Mouse (Mus musculus): ENCODE measurements at regions not wholly inside any gene's neighbourhood (a gene's known extent, or its start where the extent isn't known, plus 50 kb on each side); places are given as distances from the start of the nearest gene placed in this dataset.

GRCm38 (mm10) chr10:96720956-96721688 lies 104.3 kb downstream of the Btg1 start:
- no peaks in the 10 kb centered on the region for H3K27me3 ChIP-seq (replicated peaks; ENCODE audit: control insufficient read depth, insufficient read depth, low read length)
- no peak overlapping the region for H3K4me3 ChIP-seq (ENCODE audit: low read length)
- no peak for ATAC-seq

DNA sequence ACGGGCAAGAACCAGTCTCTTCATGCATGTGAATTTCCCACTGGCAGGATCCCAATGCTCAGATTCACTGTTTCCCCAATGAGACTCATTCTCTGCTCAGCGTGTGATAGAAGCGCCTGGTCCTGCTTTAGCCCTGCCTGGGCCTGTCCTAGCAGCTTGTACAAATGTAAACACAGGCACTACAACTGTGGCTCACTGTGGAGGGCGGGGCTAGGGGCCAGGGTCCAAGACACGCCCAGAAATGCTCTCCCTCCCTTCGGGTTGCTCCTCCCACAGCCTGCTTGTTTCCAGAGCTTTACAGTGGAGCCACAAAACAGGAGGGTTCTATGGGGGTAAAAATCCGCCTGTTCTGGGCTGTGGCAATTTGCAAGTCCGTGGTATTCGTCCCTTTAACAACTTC lies 105.7 kb downstream of the Btg1 start:
- no peaks in the 10 kb centered on the region for H3K27me3 ChIP-seq (replicated peaks; ENCODE audit: control insufficient read depth, insufficient read depth, low read length)
- H3K36me3 ChIP-seq (ENCODE audit: control insufficient read depth, insufficient read depth, low read length), result no peaks in the 10 kb centered on the region
- no peak overlapping the region for H3K9ac ChIP-seq (ENCODE audit: low read depth, low read length)
- no peak overlapping the region for H3K4me3 ChIP-seq (ENCODE audit: low read length)
- H3K9me3 ChIP-seq (ENCODE audit: control insufficient read depth, low read length), result no peaks in the 10 kb centered on the region
- no peak overlapping the region; the same call in 1 of the 2 replicates for H3K27ac ChIP-seq (ENCODE audit: low read depth, low read length)
- H3K4me1 ChIP-seq (ENCODE audit: control insufficient read depth, insufficient read depth, low read depth, low read length), result peaks cover 4% of the 10 kb centered on the region; the same call in 1 of the 2 replicates
- ATAC-seq, result peak; percentile 91
- WGBS, result 27% methylated on average over 9 of the region's 9 CpGs
- no peak overlapping the region for H3K4me2 ChIP-seq (ENCODE audit: low read length)

More at GRCm38 (mm10) chr10:96720956-96721688, 104.3 kb downstream of the Btg1 start:
- Histone ChIP-seq H3K9me3 (ENCODE audit: control insufficient read depth, low read length) (no peaks in the 10 kb centered on the region), H3K4me1 (ENCODE audit: control insufficient read depth, insufficient read depth, low read depth, low read length) (peaks cover 4% of the 10 kb centered on the region), H3K9ac (ENCODE audit: low read depth, low read length) (no peak overlapping the region), H3K4me2 (ENCODE audit: low read length) (no peak overlapping the region), H3K27ac (ENCODE audit: low read depth, low read length) (no peak overlapping the region), H3K36me3 (ENCODE audit: control insufficient read depth, insufficient read depth, low read length) (no peaks in the 10 kb centered on the region)
- 29% methylated on average over 9 of the region's 9 CpGs for WGBS

GRCm38 (mm10) chr10:96723071-96723470 lies 106.3 kb downstream of the Btg1 start:
- WGBS, result 87% methylated on average over 6 of the region's 6 CpGs
- ATAC-seq, result no peak
- Histone ChIP-seq H3K4me3 (ENCODE audit: low read length) (no peak overlapping the region), H3K27ac (ENCODE audit: low read depth, low read length) (no peak overlapping the region), H3K9ac (ENCODE audit: low read depth, low read length) (no peak overlapping the region), H3K4me2 (ENCODE audit: low read length) (no peak overlapping the region), H3K4me1 (ENCODE audit: control insufficient read depth, insufficient read depth, low read depth, low read length) (peaks cover 4% of the 10 kb centered on the region; the same call in 1 of the 2 replicates), H3K9me3 (ENCODE audit: control insufficient read depth, low read length) (no peaks in the 10 kb centered on the region), H3K27me3 (replicated peaks; ENCODE audit: control insufficient read depth, insufficient read depth, low read length) (no peaks in the 10 kb centered on the region), H3K36me3 (ENCODE audit: control insufficient read depth, insufficient read depth, low read length) (no peaks in the 10 kb centered on the region)

GRCm38 (mm10) chr10:96724436-96725175 lies 107.8 kb downstream of the Btg1 start:
- no peaks in the 10 kb centered on the region for H3K9me3 ChIP-seq (ENCODE audit: control insufficient read depth, low read length)
- no peak overlapping the region for H3K9ac ChIP-seq (ENCODE audit: low read depth, low read length)
- peaks cover 4% of the 10 kb centered on the region; the same call in 1 of the 2 replicates for H3K4me1 ChIP-seq (ENCODE audit: control insufficient read depth, insufficient read depth, low read depth, low read length)
- no peak overlapping the region for H3K27ac ChIP-seq (ENCODE audit: low read depth, low read length)
- H3K4me3 ChIP-seq (ENCODE audit: low read length), result no peak overlapping the region
- H3K4me2 ChIP-seq (ENCODE audit: low read length), result no peak overlapping the region
- ATAC-seq, result no peak
- H3K36me3 ChIP-seq (ENCODE audit: control insufficient read depth, insufficient read depth, low read length), result no peaks in the 10 kb centered on the region
- WGBS, result 62% methylated on average over 11 of the region's 11 CpGs
- H3K27me3 ChIP-seq (replicated peaks; ENCODE audit: control insufficient read depth, insufficient read depth, low read length), result no peaks in the 10 kb centered on the region

DNA sequence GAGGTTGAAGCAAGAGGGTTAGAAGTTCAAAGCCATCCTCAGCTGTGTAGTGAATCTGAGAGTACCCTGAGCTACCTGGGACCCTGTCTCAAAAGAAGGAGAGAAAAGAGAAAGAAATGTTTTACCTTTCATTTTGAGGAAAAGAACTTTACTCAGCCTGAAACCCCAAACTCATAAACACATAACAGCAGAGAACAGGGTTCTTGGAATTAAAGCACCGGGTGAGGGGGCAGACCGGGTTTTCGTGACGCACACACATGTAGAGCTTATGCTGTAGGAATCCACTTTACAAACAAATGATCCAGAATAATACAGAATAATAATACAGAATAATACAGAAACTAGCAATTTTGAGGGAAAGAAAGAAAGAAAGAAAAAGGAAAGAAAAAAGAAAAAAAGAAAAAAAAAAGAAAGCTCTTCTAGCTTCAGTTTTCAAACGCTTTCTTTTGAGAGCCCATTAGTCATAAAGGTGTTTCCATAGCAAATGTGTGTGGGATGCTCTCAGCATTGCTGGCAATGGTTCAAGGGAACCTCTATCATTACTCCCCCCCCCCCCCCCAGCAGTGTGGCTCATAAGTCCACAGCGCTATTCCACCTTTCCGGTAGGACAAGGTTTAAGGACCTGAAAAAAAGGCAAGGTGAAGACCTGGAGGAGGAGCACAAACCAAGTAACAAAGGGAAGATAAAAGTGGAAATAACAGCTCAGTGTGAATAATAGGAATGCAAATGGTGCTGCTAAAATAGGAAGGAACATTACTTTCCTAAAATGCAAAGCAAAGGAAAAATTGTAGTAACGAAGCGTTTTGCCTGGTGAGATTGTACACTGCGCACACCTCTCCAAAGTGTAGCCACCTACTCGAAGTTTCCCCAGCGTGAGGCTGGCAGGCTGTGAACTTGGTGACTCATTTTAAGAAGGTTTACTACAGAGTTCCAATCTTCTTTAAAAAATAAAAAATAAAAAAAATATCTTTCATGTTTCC lies 110.3 kb downstream of the Btg1 start:
- 91% methylated on average over 12 of the region's 12 CpGs for WGBS
- H3K4me1 ChIP-seq (ENCODE audit: control insufficient read depth, insufficient read depth, low read depth, low read length), result peaks cover 2% of the 10 kb centered on the region; the same call in 1 of the 2 replicates

DNA sequence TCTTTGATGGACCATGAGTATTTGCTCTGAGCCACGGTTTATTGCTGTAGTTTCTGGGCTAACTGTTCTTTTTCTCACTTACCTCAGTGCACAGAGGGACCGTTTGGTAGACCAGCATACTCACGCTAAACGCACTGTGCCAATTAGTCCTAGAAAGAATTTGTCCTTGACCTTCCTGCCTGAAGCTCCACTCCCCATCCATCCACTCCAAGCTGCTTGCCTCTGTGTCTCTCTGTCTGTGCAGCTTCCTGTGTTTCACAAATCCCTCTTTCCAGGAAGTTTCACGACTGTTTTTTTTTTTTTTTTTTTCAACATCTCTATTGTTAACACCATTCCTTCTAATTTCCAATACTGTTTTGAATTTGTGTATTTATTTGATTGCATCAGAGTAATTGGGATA lies 116.8 kb downstream of the Btg1 start:
- Histone ChIP-seq H3K4me3 (ENCODE audit: low read length) (no peak overlapping the region), H3K36me3 (ENCODE audit: control insufficient read depth, insufficient read depth, low read length) (no peaks in the 10 kb centered on the region), H3K9me3 (ENCODE audit: control insufficient read depth, low read length) (no peaks in the 10 kb centered on the region), H3K27ac (ENCODE audit: low read depth, low read length) (no peak overlapping the region), H3K9ac (ENCODE audit: low read depth, low read length) (no peak overlapping the region), H3K4me2 (ENCODE audit: low read length) (no peak overlapping the region), H3K4me1 (ENCODE audit: control insufficient read depth, insufficient read depth, low read depth, low read length) (no peaks in the 10 kb centered on the region), H3K27me3 (replicated peaks; ENCODE audit: control insufficient read depth, insufficient read depth, low read length) (no peaks in the 10 kb centered on the region)
- no peak for ATAC-seq
- 67% methylated on average over 5 of the region's 5 CpGs for WGBS

More for the DNA sequence above, 110.3 kb downstream of the Btg1 start:
- ATAC-seq, result no peak
- no peak overlapping the region for H3K4me2 ChIP-seq (ENCODE audit: low read length)
- H3K36me3 ChIP-seq (ENCODE audit: control insufficient read depth, insufficient read depth, low read length), result no peaks in the 10 kb centered on the region
- no peak overlapping the region for H3K4me3 ChIP-seq (ENCODE audit: low read length)
- H3K9ac ChIP-seq (ENCODE audit: low read depth, low read length), result no peak overlapping the region
- H3K27ac ChIP-seq (ENCODE audit: low read depth, low read length), result no peak overlapping the region
- no peaks in the 10 kb centered on the region for H3K27me3 ChIP-seq (replicated peaks; ENCODE audit: control insufficient read depth, insufficient read depth, low read length)
- no peaks in the 10 kb centered on the region for H3K9me3 ChIP-seq (ENCODE audit: control insufficient read depth, low read length)

- no peaks in the 10 kb centered on the region for H3K36me3 ChIP-seq (ENCODE audit: control insufficient read depth, insufficient read depth, low read length)
- H3K4me1 ChIP-seq (ENCODE audit: control insufficient read depth, insufficient read depth, low read depth, low read length), result no peaks in the 10 kb centered on the region
- 87% methylated on average over 11 of the region's 11 CpGs for WGBS
- H3K9me3 ChIP-seq (ENCODE audit: control insufficient read depth, low read length), result no peaks in the 10 kb centered on the region
- no peaks in the 10 kb centered on the region for H3K27me3 ChIP-seq (replicated peaks; ENCODE audit: control insufficient read depth, insufficient read depth, low read length)
- H3K27ac ChIP-seq (ENCODE audit: low read depth, low read length), result no peak overlapping the region
- H3K9ac ChIP-seq (ENCODE audit: low read depth, low read length), result no peak overlapping the region
- H3K4me2 ChIP-seq (ENCODE audit: low read length), result no peak overlapping the region
- ATAC-seq, result no peak
- H3K4me3 ChIP-seq (ENCODE audit: low read length), result no peak overlapping the region
These were observed 118.3 kb downstream of the Btg1 start for GRCm38 (mm10) chr10:96735146-96735545.

GRCm38 (mm10) chr10:96735885-96736628 lies 119.3 kb downstream of the Btg1 start:
- Histone ChIP-seq H3K9ac (ENCODE audit: low read depth, low read length) (no peak overlapping the region), H3K27me3 (replicated peaks; ENCODE audit: control insufficient read depth, insufficient read depth, low read length) (no peaks in the 10 kb centered on the region)
- WGBS, result 75% methylated on average over 4 of the region's 4 CpGs

More at GRCm38 (mm10) chr10:96735885-96736628, 119.3 kb downstream of the Btg1 start:
- Histone ChIP-seq H3K4me3 (ENCODE audit: low read length) (no peak overlapping the region), H3K4me1 (ENCODE audit: control insufficient read depth, insufficient read depth, low read depth, low read length) (no peaks in the 10 kb centered on the region), H3K9me3 (ENCODE audit: control insufficient read depth, low read length) (no peaks in the 10 kb centered on the region), H3K36me3 (ENCODE audit: control insufficient read depth, insufficient read depth, low read length) (no peaks in the 10 kb centered on the region), H3K27ac (ENCODE audit: low read depth, low read length) (no peak overlapping the region), H3K4me2 (ENCODE audit: low read length) (no peak overlapping the region)
- ATAC-seq, result 0 out of 2 replicates have a peak, but pooled peaks have one; percentile 37

Measured in hindbrain, embryonic 16.5 days (tissue).